Mouse (Mus musculus) kidney, adult 2 months (tissue): ENCODE results near the gene Dab1.

ENCODE experiments used
- CTCF ChIP-seq: fragments of 200-500 bp; conservative IDR thresholded peaks from 2 replicates; pipeline ENCODE4 v1.5.1; 2011; ENCODE audit warnings: low read depth, mild to moderate bottlenecking, control low read depth, low read length, moderate library complexity, mixed read lengths; ENCODE audit not compliant: insufficient read depth, insufficient read length
- POLR2A ChIP-seq: fragments of 200-500 bp; IDR thresholded peaks from one replicate; pipeline ENCODE4 v1.6.1; 2011; ENCODE audit warnings: low read depth, low read length, control low read depth

DNA sequence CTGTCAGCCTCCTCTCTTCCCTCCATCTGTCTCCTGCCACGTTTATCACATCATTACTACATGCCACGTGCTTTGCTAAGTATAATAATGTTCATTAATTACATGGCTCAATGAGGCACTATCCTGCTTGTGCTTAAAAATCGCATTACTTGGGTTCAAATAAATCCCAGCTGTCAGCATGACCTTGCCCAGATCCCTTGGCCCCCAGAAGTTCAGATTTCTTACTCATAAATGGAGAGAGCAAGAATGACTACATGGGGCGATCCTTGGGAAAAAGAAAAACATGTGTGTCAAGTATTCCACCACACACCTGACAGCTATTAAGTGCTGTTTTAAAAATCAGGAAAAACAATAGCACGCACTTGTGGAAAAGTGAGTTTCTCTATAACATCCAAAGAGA, 963.6 kb downstream of the Dab1 start:
- TF ChIP-seq CTCF (no peak), POLR2A (no peak)
